Mouse (Mus musculus) CH12.LX (cell line): ENCODE measurements around the gene Lrrfip1. TPM values are rescaled to one million over a fixed set of nuclear protein-coding genes. Genes with fewer than 3 reads are reported as not detected.

Source experiments
- DNase-seq: peaks from one replicate; pipeline ENCODE4 v3.0.0-alpha.2; 2013; ENCODE audit errors: extremely low read depth
- H3K27ac ChIP-seq: 2 replicates; pipeline ENCODE4 v1.5.1; 2012; ENCODE audit warnings: low read depth, mild to moderate bottlenecking, control low read depth, moderate library complexity; ENCODE audit not compliant: insufficient read depth
- H3K27me3 ChIP-seq: replicated peaks from 2 replicates; pipeline ENCODE3; 2012; ENCODE audit warnings: inconsistent platforms
- H3K36me3 ChIP-seq, 2 experiments: replicated peaks in 1 of 2; 2 replicates each; pipeline versions ENCODE3 to v1.6.1; 2012; ENCODE audit warnings: inconsistent platforms in 1 of 2, low read length in 1 of 2, mild to moderate bottlenecking in 1 of 2, mixed read lengths in 1 of 2, moderate library complexity in 1 of 2; ENCODE audit not compliant: control insufficient read depth in 1 of 2, insufficient read depth in 1 of 2
- H3K4me1 ChIP-seq, 2 experiments: 2 replicates each; pipeline ENCODE4 v1.6.1; 2012; ENCODE audit warnings: inconsistent platforms in 1 of 2, moderate library complexity in 1 of 2; ENCODE audit not compliant: insufficient read depth in 2 of 2, control insufficient read depth in 1 of 2
- H3K4me2 ChIP-seq: 2 replicates; pipeline ENCODE4 v1.6.1; 2012; ENCODE audit warnings: low read depth, mild to moderate bottlenecking, control low read depth; ENCODE audit not compliant: poor library complexity, insufficient read depth, severe bottlenecking
- H3K4me3 ChIP-seq, 3 experiments: fragments of 150-350 bp in 1 of 3; sonication (generic) in 1 of 3; replicated peaks in 1 of 3; 2 replicates each; pipeline versions ENCODE3 to v1.5.1; 2011 to 2012; ENCODE audit warnings: low read depth in 2 of 3, low read length in 2 of 3, mild to moderate bottlenecking in 2 of 3, moderate library complexity in 2 of 3, control low read depth in 1 of 3, improper control_type of control experiment in 1 of 3, inconsistent platforms in 1 of 3, mixed read lengths in 1 of 3; ENCODE audit not compliant: poor library complexity in 1 of 3
- H3K79me2 ChIP-seq: replicated peaks from 2 replicates; pipeline ENCODE4 v1.6.1; 2012; ENCODE audit warnings: mild to moderate bottlenecking, moderate library complexity; ENCODE audit not compliant: control insufficient read depth, poor library complexity, insufficient read depth, severe bottlenecking; ENCODE audit errors: extremely low read depth
- H3K9ac ChIP-seq: 2 replicates; pipeline ENCODE4 v1.6.1; 2012; ENCODE audit warnings: low read depth, mild to moderate bottlenecking, control low read depth, moderate library complexity; ENCODE audit not compliant: insufficient read depth
- H3K9me3 ChIP-seq: replicated peaks from 2 replicates; pipeline ENCODE3; 2012; ENCODE audit warnings: low read length, inconsistent platforms, mixed read lengths
- CHD1 ChIP-seq: IDR thresholded peaks from 2 replicates; pipeline ENCODE4 v1.6.1; 2012; ENCODE audit warnings: low read depth, low read length, improper control_type of control experiment, inconsistent platforms
- CHD2 ChIP-seq: IDR thresholded peaks from 2 replicates; pipeline ENCODE4 v1.6.1; 2011; ENCODE audit warnings: low read length, improper control_type of control experiment
- CTCF ChIP-seq, 2 experiments: IDR thresholded peaks in 1 of 2; conservative IDR thresholded peaks in 1 of 2; 2 replicates each; pipeline ENCODE4 v1.5.1; 2011 to 2012; ENCODE audit warnings: low read depth in 2 of 2, low read length in 2 of 2, improper control_type of control experiment in 1 of 2, inconsistent platforms in 1 of 2, mild to moderate bottlenecking in 1 of 2, moderate library complexity in 1 of 2
- E2F4 ChIP-seq: IDR thresholded peaks from 2 replicates; pipeline ENCODE4 v1.6.1; 2011; ENCODE audit warnings: low read depth, low read length, improper control_type of control experiment; ENCODE audit not compliant: insufficient replicate concordance
- GABPA ChIP-seq: IDR thresholded peaks from 2 replicates; pipeline ENCODE4 v1.6.1; 2012; ENCODE audit warnings: low read depth, low read length, improper control_type of control experiment, inconsistent platforms; ENCODE audit not compliant: insufficient replicate concordance
- HCFC1 ChIP-seq: IDR thresholded peaks from 2 replicates; pipeline ENCODE4 v1.6.1; 2012; ENCODE audit warnings: low read depth, mild to moderate bottlenecking, inconsistent platforms, low read length, improper control_type of control experiment
- IRF4 ChIP-seq: IDR thresholded peaks from 2 replicates; pipeline ENCODE4 v1.6.1; 2014; ENCODE audit warnings: low read depth, mild to moderate bottlenecking, inconsistent platforms, low read length, improper control_type of control experiment
- JUN ChIP-seq: IDR thresholded peaks from 2 replicates; pipeline ENCODE4 v1.6.1; 2011; ENCODE audit warnings: low read depth, mild to moderate bottlenecking, low read length, improper control_type of control experiment, moderate library complexity; ENCODE audit not compliant: insufficient read depth
- JUND ChIP-seq: conservative IDR thresholded peaks from 2 replicates; pipeline ENCODE4 v1.6.1; 2011; ENCODE audit warnings: low read depth, low read length, improper control_type of control experiment
- MAFK ChIP-seq: IDR thresholded peaks from 2 replicates; pipeline ENCODE4 v1.6.1; 2011; ENCODE audit warnings: low read length, improper control_type of control experiment; ENCODE audit not compliant: insufficient replicate concordance
- MAZ ChIP-seq: IDR thresholded peaks from 2 replicates; pipeline ENCODE4 v1.6.1; 2012; ENCODE audit warnings: low read depth, mild to moderate bottlenecking, inconsistent platforms, low read length, improper control_type of control experiment, moderate library complexity
- MEF2A ChIP-seq: IDR thresholded peaks from 2 replicates; pipeline ENCODE4 v1.6.1; 2014; ENCODE audit warnings: low read depth, mild to moderate bottlenecking, inconsistent platforms, low read length, improper control_type of control experiment, borderline replicate concordance
- NRF1 ChIP-seq: IDR thresholded peaks from 2 replicates; pipeline ENCODE4 v1.6.1; 2014; ENCODE audit warnings: low read depth, mild to moderate bottlenecking, inconsistent platforms, low read length, improper control_type of control experiment, moderate library complexity
- PAX5 ChIP-seq: IDR thresholded peaks from 2 replicates; pipeline ENCODE4 v1.6.1; 2012; ENCODE audit warnings: low read length, inconsistent platforms, mixed read lengths
- POLR2A ChIP-seq: IDR thresholded peaks from 2 replicates; pipeline ENCODE4 v1.6.1; 2011; ENCODE audit warnings: low read depth, mild to moderate bottlenecking, improper control_type of control experiment, low read length
- POLR2AphosphoS2 ChIP-seq: IDR thresholded peaks from 2 replicates; pipeline ENCODE4 v1.6.1; 2011; ENCODE audit warnings: low read depth, low read length, improper control_type of control experiment
- RAD21 ChIP-seq: IDR thresholded peaks from 2 replicates; pipeline ENCODE4 v1.6.1; 2011; ENCODE audit warnings: low read depth, mild to moderate bottlenecking, low read length, improper control_type of control experiment, moderate library complexity
- RCOR1 ChIP-seq: conservative IDR thresholded peaks from 2 replicates; pipeline ENCODE4 v1.6.1; 2012; ENCODE audit warnings: low read depth, mild to moderate bottlenecking, inconsistent platforms, low read length, improper control_type of control experiment
- SIN3A ChIP-seq: IDR thresholded peaks from 2 replicates; pipeline ENCODE4 v1.6.1; 2012; ENCODE audit warnings: low read length, improper control_type of control experiment, inconsistent platforms
- SMC3 ChIP-seq: IDR thresholded peaks from 2 replicates; pipeline ENCODE4 v1.6.1; 2011; ENCODE audit warnings: low read depth, low read length, improper control_type of control experiment
- TCF12 ChIP-seq: IDR thresholded peaks from 2 replicates; pipeline ENCODE4 v1.6.1; 2014; ENCODE audit warnings: low read depth, mild to moderate bottlenecking, inconsistent platforms, low read length, improper control_type of control experiment
- UBTF ChIP-seq: IDR thresholded peaks from 2 replicates; pipeline ENCODE4 v1.6.1; 2012; ENCODE audit warnings: low read depth, mild to moderate bottlenecking, inconsistent platforms, low read length, improper control_type of control experiment, moderate library complexity
- USF1 ChIP-seq: IDR thresholded peaks from 2 replicates; pipeline ENCODE4 v1.6.1; 2014; ENCODE audit warnings: low read depth, mild to moderate bottlenecking, inconsistent platforms, low read length, improper control_type of control experiment
- ZC3H11A ChIP-seq: IDR thresholded peaks from 2 replicates; pipeline ENCODE4 v1.6.1; 2012; ENCODE audit warnings: low read depth, mild to moderate bottlenecking, inconsistent platforms, low read length, improper control_type of control experiment
- ZKSCAN1 ChIP-seq: IDR thresholded peaks from 2 replicates; pipeline ENCODE4 v1.6.1; 2012; ENCODE audit warnings: low read depth, inconsistent platforms, low read length, improper control_type of control experiment, borderline replicate concordance
- ZMIZ1 ChIP-seq: IDR thresholded peaks from 2 replicates; pipeline ENCODE4 v1.6.1; 2012; ENCODE audit warnings: low read depth, mild to moderate bottlenecking, inconsistent platforms, low read length, improper control_type of control experiment
- ZNF384 ChIP-seq: IDR thresholded peaks from 2 replicates; pipeline ENCODE4 v1.6.1; 2012; ENCODE audit warnings: low read depth, low read length, improper control_type of control experiment, inconsistent platforms
- dilution Hi-C: fragments of 300-500 bp; cut with MboI; formaldehyde crosslinking; loops from 2 replicates; pipeline ENCODE4 v1.14.3; 2020; ENCODE audit warnings: low sequenced_read_pairs; ENCODE audit not compliant: extremely low pct_unique_long_range_greater_than_20kb, extremely low pct_ligation_motif_present
- in situ Hi-C: fragments of 300-500 bp; cut with MboI; formaldehyde crosslinking; loops from 3 replicates; pipeline ENCODE4 v1.14.3; 2019; ENCODE audit warnings: low sequenced_read_pairs, low pct_ligation_motif_present, low pct_unique_long_range_greater_than_20kb, mixed read lengths
- polyA plus RNA-seq: library from polyadenylated mRNA; unstranded; fragments of >175 nt; gene quantifications from 2 replicates; pipeline ENCODE4 v1.2.1, GENCODE M21; 2012; ENCODE audit warnings: low read depth; ENCODE audit not compliant: insufficient read length
- total RNA-seq, 2 experiments: library from RNA; depleted of rRNA; stranded (reverse); fragments of 300-350 nt in 1 of 2; fragments of >200 nt in 1 of 2; gene quantifications; 2 replicates each; pipeline ENCODE4 v1.2.3; 2012 to 2014

Gene Lrrfip1
- total and polyA plus RNA-seq, 3 experiments = 17.2 to 30.5 (median 19.1) TPM

- dilution Hi-C loops (no loop called here), in situ Hi-C loops (no loop called here)
- DNase-seq = peak; percentile 75
- Histone ChIP-seq H3K36me3 (peaks cover 14 to 64% of the 10 kb centered on the region in 2 experiments), H3K9ac (no peak overlapping the region), H3K4me3 (no peak overlapping the region), H3K9me3 (no peaks in the 10 kb centered on the region), H3K27ac (no peak overlapping the region), H3K4me1 (peaks cover 2 to 29% of the 10 kb centered on the region in 2 experiments; a peak in 2 of 4 replicates), H3K79me2 (no peaks in the 10 kb centered on the region), H3K27me3 (no peaks in the 10 kb centered on the region), H3K4me2 (no peak overlapping the region)
- no peak for TF ChIP-seq TCF12
- no peak for TF ChIP-seq CHD2
- TF ChIP-seq NRF1 = no peak
- no peak for TF ChIP-seq MEF2A
- TF ChIP-seq ZC3H11A = peak; percentile 28; the same call in 1 of the 2 replicates
- TF ChIP-seq UBTF = no peak
- TF ChIP-seq ZNF384 = no peak
- no peak for TF ChIP-seq JUND
- TF ChIP-seq RAD21 = peak; percentile 88
- TF ChIP-seq CTCF (conservative IDR thresholded peaks at IDR 0.05 in 1 of 2, IDR thresholded peaks at IDR 0.05 in 1 of 2; ENCODE audit: low read depth in 2 of 2, low read length in 2 of 2) = peak; percentile 83 to 92
- TF ChIP-seq GABPA = no peak
- TF ChIP-seq E2F4 = no peak
- no peak for TF ChIP-seq ZKSCAN1
- no peak for TF ChIP-seq POLR2AphosphoS2
- TF ChIP-seq IRF4 = no peak; the same call in 1 of the 2 replicates
- TF ChIP-seq POLR2A = no peak
- TF ChIP-seq HCFC1 = no peak
- TF ChIP-seq USF1 = no peak
- TF ChIP-seq MAZ = no peak
- peak; percentile 94 for TF ChIP-seq SMC3
- TF ChIP-seq ZMIZ1 = no peak
- no peak for TF ChIP-seq CHD1
- no peak for TF ChIP-seq JUN
- no peak for TF ChIP-seq MAFK
- TF ChIP-seq PAX5 = no peak
- no peak for TF ChIP-seq SIN3A
- no peak for TF ChIP-seq RCOR1
Observed at GRCm38 (mm10) chr1:91098887-91099286, 100.3 kb downstream of the Lrrfip1 start.
